Mouse (Mus musculus) neural tube, embryonic 13.5 days (tissue): Measurements from ENCODE around the gene Olfr545. TPM values are rescaled to one million over a fixed set of nuclear protein-coding genes. Genes with fewer than 3 reads are reported as not detected.

Experiments used
- ATAC-seq: fragments of 200-750 bp; cut with Nextera tagmentation; 2 replicates; pipeline ENCODE4 v1.8.0; 2017; ENCODE audit warnings: low read depth, mild to moderate bottlenecking, moderate TSS enrichment, moderate library complexity
- H3K27ac ChIP-seq: fragments of 300-500 bp; sonication (generic); replicated peaks from 2 replicates; pipeline ENCODE4 v1.5.1; 2015; ENCODE audit warnings: moderate library complexity, mild to moderate bottlenecking, inconsistent platforms
- H3K27me3 ChIP-seq: fragments of 300-500 bp; sonication (generic); 2 replicates; pipeline ENCODE4 v1.6.1; 2015; ENCODE audit warnings: mild to moderate bottlenecking, inconsistent platforms
- H3K36me3 ChIP-seq: fragments of 300-500 bp; sonication (generic); 2 replicates; pipeline ENCODE4 v1.6.1; 2015; ENCODE audit warnings: mild to moderate bottlenecking, inconsistent platforms
- H3K4me1 ChIP-seq: fragments of 300-500 bp; sonication (generic); replicated peaks from 2 replicates; pipeline ENCODE4 v1.6.1; 2015; ENCODE audit warnings: inconsistent platforms
- H3K4me2 ChIP-seq: fragments of 300-500 bp; sonication (generic); 2 replicates; pipeline ENCODE4 v1.6.1; 2015; ENCODE audit warnings: inconsistent platforms, mild to moderate bottlenecking, moderate library complexity
- H3K4me3 ChIP-seq: fragments of 300-500 bp; sonication (generic); 2 replicates; pipeline ENCODE4 v1.5.1; 2015; ENCODE audit warnings: mild to moderate bottlenecking, inconsistent platforms
- H3K9ac ChIP-seq: fragments of 300-500 bp; sonication (generic); 2 replicates; pipeline ENCODE4 v1.6.1; 2015; ENCODE audit warnings: moderate library complexity, mild to moderate bottlenecking, inconsistent platforms
- H3K9me3 ChIP-seq: fragments of 300-500 bp; sonication (generic); 2 replicates; pipeline ENCODE4 v1.6.1; 2016; ENCODE audit warnings: inconsistent platforms
- WGBS: fragments of 180-500 bp; shearing (Covaris S2); methylation state at CpG from one replicate; pipeline ENCODE4 v1.1.7; 2015; 5-methylcytosine and 5-hydroxymethylcytosine counted together
- polyA plus RNA-seq: library from polyadenylated mRNA; unstranded; fragments of >200 nt; fragmentation: Nextera tagmentation; extraction: Ambion mirVana; gene quantifications from 2 replicates; pipeline ENCODE4 v1.2.1, GENCODE M21; 2015

Olfr545 gene
- polyA plus RNA-seq = 0.38 TPM in 1 of 2 replicates, not detected in the other

DNA sequence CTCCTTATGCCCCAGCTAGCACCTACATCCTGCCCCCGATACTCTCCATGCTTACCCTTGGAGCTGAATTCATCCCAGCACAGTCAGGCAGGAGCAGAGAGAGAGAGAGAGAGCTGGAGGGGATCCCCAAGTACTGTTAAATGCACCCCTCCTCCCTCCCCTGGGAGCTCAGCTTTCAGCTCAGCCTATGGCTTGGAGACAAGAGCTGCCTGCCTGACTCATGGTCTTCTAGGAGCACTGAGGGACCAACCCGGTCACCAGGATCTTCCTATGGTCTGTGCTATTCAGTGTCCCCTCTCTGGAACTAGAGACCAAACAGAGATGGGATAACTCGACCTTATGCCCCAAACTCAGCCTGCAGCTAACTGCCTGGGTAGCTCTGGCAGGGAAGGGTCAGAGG lies at the start of gene Olfr545:
Gene Olfr545, minus strand, starts transcription at position 101 of the 400 bp plus-strand sequence.
- no peaks in the 10 kb centered on the region for H3K36me3 ChIP-seq
- no peaks in the 10 kb centered on the region for H3K9me3 ChIP-seq
- H3K4me1 ChIP-seq = no peaks in the 10 kb centered on the region
- WGBS = 71% methylated on average over 3 of the region's 3 CpGs
- H3K4me3 ChIP-seq = no peak within 1 kb of the TSS
- H3K4me2 ChIP-seq = no peak within 1 kb of the TSS
- H3K27ac ChIP-seq = no peak within 1 kb of the TSS
- no peaks in the 10 kb centered on the region for H3K27me3 ChIP-seq
- no peak for ATAC-seq
- H3K9ac ChIP-seq = no peak within 1 kb of the TSS

DNA sequence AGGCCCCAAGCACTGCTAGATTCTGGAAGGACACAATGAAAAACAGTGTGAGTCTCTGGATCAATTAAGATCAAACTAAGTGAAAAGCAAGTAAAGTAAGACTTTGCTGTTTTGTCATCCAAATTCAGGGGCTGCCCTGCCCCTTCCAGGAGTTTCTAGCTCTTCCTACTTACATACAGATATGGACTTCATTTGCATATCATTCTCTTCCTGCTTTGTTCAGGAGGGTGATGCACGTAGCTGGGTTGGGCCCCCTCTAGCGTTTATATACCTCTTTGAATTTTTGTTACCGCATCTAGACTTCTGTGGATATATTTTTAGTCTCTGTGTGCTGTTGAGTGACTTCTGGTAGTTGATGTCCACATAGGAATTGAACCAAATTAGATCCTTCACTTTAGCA lies 41.9 kb upstream of the Olfr545 start:
- Histone ChIP-seq H3K4me2 (no peak overlapping the region), H3K27me3 (no peaks in the 10 kb centered on the region), H3K36me3 (no peaks in the 10 kb centered on the region), H3K9me3 (no peaks in the 10 kb centered on the region), H3K27ac (no peak overlapping the region), H3K4me1 (no peaks in the 10 kb centered on the region), H3K4me3 (no peak overlapping the region), H3K9ac (no peak overlapping the region)
- WGBS = 64% methylated on average over 3 of the region's 3 CpGs
- ATAC-seq = no peak

DNA sequence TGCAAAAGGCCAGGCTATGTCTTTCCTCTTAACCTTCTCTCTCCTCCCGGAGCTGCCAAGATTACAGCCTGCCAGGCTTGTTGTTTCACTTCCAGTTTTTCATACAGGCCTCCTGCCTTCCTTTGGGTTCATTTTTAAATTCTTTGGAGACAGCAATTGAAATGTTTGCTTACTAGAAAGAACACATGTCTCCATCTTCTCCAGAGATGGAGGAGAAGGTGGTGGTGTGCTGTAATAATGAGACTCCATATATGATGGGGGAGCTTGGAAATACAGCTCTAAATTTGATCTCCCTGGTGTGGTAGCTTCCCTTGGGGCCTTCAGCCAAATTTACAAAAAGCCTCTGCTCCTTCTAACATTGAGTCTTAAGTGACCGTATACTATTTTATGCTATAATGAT lies 41.2 kb upstream of the Olfr545 start, which contains the start of gene Olfr548-ps1:
Gene Olfr548-ps1, plus strand, starts transcription at position 301 of the 400 bp plus-strand sequence.
- H3K9ac ChIP-seq = no peak within 1 kb of the TSS
- 86% methylated on average over 2 of the region's 2 CpGs for WGBS
- H3K4me1 ChIP-seq = no peaks in the 10 kb centered on the region
- H3K4me2 ChIP-seq = no peak within 1 kb of the TSS
- H3K4me3 ChIP-seq = no peak within 1 kb of the TSS
- no peaks in the 10 kb centered on the region for H3K27me3 ChIP-seq
- no peaks in the 10 kb centered on the region for H3K36me3 ChIP-seq
- no peak for ATAC-seq
- H3K9me3 ChIP-seq = no peaks in the 10 kb centered on the region
- no peak within 1 kb of the TSS for H3K27ac ChIP-seq

DNA sequence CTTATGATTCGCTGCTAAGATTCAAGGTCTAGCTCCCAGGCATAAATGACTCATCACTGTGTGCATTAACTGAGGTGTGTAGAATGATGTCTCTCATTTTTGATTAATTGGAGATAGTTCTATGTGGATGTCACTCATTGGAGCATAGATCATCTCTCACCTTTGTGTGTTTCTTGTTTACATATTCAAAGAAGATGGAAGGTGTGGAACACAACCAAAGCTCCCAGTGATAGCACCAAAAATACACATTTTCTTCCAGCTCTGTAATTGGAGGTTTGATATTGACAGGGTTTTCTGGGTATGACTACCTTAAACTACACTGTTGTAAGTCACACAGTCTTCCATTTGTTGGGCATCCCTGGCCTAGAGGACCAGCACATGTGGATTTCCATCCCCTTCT lies 35.1 kb upstream of the Olfr545 start, which contains the start of gene Olfr547:
Gene Olfr547, plus strand, starts transcription at position 301 of the 400 bp plus-strand sequence.
- ATAC-seq = no peak
- Histone ChIP-seq H3K27me3 (no peaks in the 10 kb centered on the region), H3K9me3 (no peaks in the 10 kb centered on the region), H3K27ac (no peak within 1 kb of the TSS), H3K4me2 (no peak within 1 kb of the TSS), H3K9ac (no peak within 1 kb of the TSS), H3K4me1 (no peaks in the 10 kb centered on the region), H3K4me3 (no peak within 1 kb of the TSS), H3K36me3 (no peaks in the 10 kb centered on the region)
- WGBS = 81% methylated on average over 1 of the region's 1 CpGs

DNA sequence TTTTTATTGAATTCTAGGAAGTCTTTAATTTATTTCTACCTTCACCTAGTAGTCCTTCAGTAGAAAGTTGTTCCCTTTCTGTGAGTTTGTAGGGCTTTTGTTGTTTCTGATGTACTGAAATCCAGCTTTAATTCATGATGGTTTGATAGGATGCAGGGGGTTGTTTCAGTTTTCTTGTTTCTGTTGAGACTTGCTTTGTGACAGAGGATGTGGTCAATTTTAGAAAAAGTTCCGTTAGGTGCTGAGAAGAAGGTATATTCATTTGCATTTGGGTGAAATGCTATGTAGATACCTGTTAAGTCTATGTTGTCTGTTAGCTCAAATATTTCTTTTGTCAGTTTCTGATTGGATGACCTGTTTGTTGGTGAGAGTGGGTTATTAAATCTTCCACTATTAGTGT lies 29.7 kb upstream of the Olfr545 start:
- Histone ChIP-seq H3K27me3 (no peaks in the 10 kb centered on the region), H3K4me3 (no peak overlapping the region), H3K4me2 (no peak overlapping the region), H3K9me3 (no peaks in the 10 kb centered on the region), H3K27ac (no peak overlapping the region), H3K36me3 (no peaks in the 10 kb centered on the region), H3K4me1 (no peaks in the 10 kb centered on the region), H3K9ac (no peak overlapping the region)
- ATAC-seq = no peak
- WGBS = 80% methylated on average over 1 of the region's 1 CpGs

DNA sequence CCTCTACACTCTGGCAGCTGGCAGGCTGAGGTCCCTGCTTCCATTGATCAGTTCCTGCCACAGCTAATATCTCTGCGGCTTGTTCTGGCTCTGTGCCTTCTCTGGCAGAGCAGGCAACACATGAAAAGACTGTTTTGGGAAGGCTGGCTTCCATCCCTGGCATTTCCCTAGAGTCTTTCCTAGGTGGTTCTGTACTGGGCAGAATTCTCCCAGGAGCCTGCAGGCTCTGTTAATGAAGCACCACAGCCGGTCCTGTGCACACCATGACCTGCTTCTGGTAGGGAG lies 17.6 kb upstream of the Olfr545 start:
- Histone ChIP-seq H3K36me3 (no peaks in the 10 kb centered on the region), H3K4me3 (no peak overlapping the region), H3K27ac (no peak overlapping the region), H3K4me1 (0 out of 2 replicates have a peak, but pooled peaks cover 14% of the 10 kb centered on the region), H3K27me3 (peaks cover 14% of the 10 kb centered on the region), H3K9me3 (no peaks in the 10 kb centered on the region), H3K9ac (no peak overlapping the region), H3K4me2 (no peak overlapping the region)
- 78% methylated on average over 2 of the region's 2 CpGs for WGBS
- ATAC-seq = no peak

DNA sequence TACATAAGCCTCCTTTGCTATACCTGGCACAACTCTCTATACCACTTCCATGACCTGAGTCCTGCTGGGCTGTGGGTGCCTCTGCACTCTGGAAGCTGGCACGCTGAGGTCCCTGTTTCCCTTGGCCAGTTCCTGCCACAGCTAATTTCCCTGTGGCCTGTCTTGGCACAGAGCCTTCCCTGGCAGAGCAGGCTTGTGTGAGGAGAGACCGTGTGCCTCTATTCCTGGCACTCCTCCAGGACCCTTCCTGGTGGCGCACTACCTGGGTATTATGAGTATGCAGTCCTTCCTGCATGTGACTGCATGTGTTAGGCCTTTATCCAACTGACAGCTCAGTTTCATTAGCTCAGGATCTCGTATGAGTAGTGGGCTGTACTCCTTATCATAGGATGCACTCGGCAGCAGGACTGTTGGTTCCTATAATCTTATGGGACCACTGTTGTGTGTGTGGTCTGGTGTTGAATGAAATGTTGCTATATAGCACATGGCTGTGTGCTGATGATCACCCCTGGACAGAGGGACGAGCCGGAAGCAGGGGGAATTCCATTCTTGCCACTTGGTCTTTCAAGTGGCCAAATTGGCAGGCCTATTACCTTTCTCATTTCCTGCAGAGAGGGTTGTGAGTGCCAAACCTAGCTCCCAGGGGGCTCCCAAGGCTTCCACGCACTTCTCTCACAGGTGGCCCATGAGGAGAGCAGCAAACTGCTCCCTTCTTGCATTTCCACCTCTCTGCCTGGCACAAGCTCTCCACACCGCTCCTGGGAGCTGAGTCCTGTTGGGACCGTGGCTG lies 17.1 kb upstream of the Olfr545 start:
- Histone ChIP-seq H3K27ac (no peak overlapping the region), H3K36me3 (no peaks in the 10 kb centered on the region), H3K27me3 (peaks cover 14% of the 10 kb centered on the region), H3K4me1 (0 out of 2 replicates have a peak, but pooled peaks cover 14% of the 10 kb centered on the region), H3K9ac (no peak overlapping the region), H3K4me3 (no peak overlapping the region), H3K9me3 (no peaks in the 10 kb centered on the region), H3K4me2 (no peak overlapping the region)
- ATAC-seq = no peak
- 73% methylated on average over 10 of the region's 10 CpGs for WGBS

DNA sequence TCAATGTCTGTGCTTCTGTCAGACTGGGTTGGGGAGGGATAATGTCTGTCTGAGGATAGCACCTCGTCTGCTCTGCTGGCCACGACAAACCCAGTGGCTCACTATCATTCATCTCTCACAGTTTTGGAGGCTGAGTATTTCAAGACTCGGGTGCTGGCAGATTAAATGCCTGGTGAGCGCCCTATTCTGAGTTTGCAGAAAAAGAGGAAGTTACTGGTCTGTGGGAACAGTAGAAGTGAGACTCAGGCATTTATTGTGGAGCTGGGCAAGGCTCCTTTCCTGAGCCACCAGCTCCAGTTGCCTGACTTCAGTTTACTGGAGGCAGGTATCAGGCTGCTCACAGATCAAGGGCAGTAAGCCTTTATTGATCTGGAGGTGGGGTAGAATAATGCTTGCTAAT lies 14.8 kb upstream of the Olfr545 start:
- H3K9ac ChIP-seq = no peak overlapping the region
- 84% methylated on average over 4 of the region's 4 CpGs for WGBS
- peaks cover 14% of the 10 kb centered on the region for H3K27me3 ChIP-seq
- no peaks in the 10 kb centered on the region for H3K36me3 ChIP-seq
- H3K9me3 ChIP-seq = no peaks in the 10 kb centered on the region
- H3K4me2 ChIP-seq = no peak overlapping the region
- ATAC-seq = no peak
- H3K4me1 ChIP-seq = 0 out of 2 replicates have a peak, but pooled peaks cover 14% of the 10 kb centered on the region
- H3K27ac ChIP-seq = no peak overlapping the region
- H3K4me3 ChIP-seq = no peak overlapping the region

DNA sequence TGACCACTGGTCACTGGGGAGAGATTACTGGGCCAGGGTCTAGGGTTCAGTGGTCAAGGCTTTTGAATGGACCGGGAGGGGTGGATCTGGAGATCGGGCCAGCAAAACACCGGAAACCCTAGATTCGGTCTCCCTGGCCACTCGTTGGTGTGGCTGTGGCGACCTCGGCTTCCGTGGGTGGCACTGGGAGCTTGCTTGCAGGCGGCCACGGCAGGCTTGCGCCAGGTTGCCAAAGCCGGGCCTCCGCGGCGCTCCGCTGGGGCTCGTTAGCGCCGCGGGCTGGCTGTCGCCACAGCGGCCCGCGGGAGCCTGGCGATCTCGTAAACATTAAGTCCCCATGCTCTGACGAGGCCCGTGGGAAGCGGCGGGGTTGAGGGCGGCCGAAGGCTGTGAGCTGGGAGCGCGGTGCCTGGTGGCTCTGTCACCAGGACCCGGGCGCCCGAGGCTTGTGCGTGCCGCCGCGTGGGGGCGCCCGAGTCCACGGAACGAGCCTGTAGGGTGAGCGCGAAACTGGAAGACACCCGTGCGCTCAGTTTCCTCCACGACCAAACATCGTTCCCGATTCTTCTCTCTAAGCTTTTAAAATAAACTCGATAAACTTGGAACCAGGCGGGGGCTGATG lies 13.6 kb upstream of the Olfr545 start:
- no peaks in the 10 kb centered on the region for H3K36me3 ChIP-seq
- H3K27me3 ChIP-seq = peaks cover 14% of the 10 kb centered on the region
- H3K9me3 ChIP-seq = no peaks in the 10 kb centered on the region
- peak overlapping the region; percentile 82 for H3K4me2 ChIP-seq
- 0 out of 2 replicates have a peak, but pooled peaks cover 14% of the 10 kb centered on the region for H3K4me1 ChIP-seq
- peak; percentile 98 for ATAC-seq
- peak overlapping the region; percentile 81 for H3K9ac ChIP-seq
- peak overlapping the region; percentile 53 for H3K4me3 ChIP-seq
- H3K27ac ChIP-seq = no peak overlapping the region
- under 1% methylated on average over 54 of the region's 54 CpGs for WGBS

DNA sequence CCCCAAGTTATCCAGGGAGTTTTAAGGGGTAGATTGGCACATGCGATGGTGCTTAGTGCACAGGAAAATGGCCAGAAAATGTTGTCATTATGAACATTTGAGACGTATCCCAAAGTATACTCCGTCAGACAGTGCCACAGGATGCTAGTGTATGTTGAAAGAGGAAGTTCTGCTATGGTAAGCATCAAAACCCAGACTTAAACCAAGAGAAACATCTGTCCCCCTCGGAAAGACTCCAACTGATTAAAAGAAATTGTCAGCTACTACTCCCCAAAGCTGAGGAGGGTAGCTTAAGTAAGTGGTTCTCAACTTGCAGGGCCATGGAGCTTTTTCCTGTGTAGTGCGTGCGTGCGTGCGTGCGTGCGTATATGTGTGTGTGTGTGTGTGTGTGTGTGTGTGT lies 12.6 kb upstream of the Olfr545 start:
- Histone ChIP-seq H3K27ac (no peak overlapping the region), H3K4me2 (no peak overlapping the region), H3K4me1 (0 out of 2 replicates have a peak, but pooled peaks cover 14% of the 10 kb centered on the region), H3K9me3 (no peaks in the 10 kb centered on the region), H3K27me3 (peaks cover 14% of the 10 kb centered on the region), H3K9ac (no peak overlapping the region), H3K36me3 (no peaks in the 10 kb centered on the region), H3K4me3 (no peak overlapping the region)
- 89% methylated on average over 10 of the region's 10 CpGs for WGBS
- ATAC-seq = no peak

DNA sequence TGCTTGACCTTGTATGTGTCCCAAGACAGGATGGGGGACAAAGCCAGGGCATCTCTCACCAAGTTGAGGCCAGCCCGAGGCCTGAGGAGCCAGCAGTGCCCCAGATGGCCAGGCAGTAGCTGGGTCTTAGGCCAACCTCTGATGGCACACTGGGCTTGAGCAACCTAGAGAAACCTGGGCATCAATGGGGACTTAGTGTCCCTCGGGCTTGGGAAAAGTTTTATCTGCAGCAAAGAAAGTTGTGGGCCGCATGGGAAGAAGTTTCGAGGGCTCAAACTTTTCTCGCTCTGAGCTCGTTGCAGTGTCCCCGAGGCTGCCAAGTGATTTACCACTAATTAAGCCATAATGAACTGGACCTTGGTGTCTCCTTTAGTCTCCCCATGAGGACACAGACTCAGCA lies 10.4 kb upstream of the Olfr545 start:
- H3K27me3 ChIP-seq = peaks cover 11% of the 10 kb centered on the region
- no peak for ATAC-seq
- H3K9me3 ChIP-seq = no peaks in the 10 kb centered on the region
- no peaks in the 10 kb centered on the region for H3K36me3 ChIP-seq
- 0 out of 2 replicates have a peak, but pooled peaks cover 11% of the 10 kb centered on the region for H3K4me1 ChIP-seq
- WGBS = 63% methylated on average over 7 of the region's 7 CpGs
- H3K4me2 ChIP-seq = no peak overlapping the region
- no peak overlapping the region for H3K9ac ChIP-seq
- no peak overlapping the region for H3K27ac ChIP-seq
- H3K4me3 ChIP-seq = no peak overlapping the region

DNA sequence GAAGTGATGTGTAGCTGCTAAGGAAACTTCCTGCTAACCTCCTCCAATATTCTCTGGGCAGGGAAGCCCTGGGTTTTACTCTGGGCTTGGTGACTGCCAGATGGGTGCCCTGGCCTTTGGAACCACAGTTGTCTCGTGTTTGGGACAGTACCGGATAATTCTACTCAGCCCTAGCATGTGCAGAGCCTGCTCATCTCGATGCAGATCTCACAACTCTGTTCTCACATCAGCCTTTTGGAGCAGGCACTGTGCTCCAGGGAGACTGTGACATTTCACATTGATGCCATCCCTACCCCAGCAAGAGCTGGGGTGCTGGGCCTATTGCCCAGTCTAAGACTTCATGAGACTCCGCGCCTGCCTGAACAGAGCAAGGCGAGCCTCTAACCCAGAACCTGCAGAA lies 9.3 kb upstream of the Olfr545 start:
- Histone ChIP-seq H3K4me3 (no peak overlapping the region), H3K27me3 (peaks cover under 1% of the 10 kb centered on the region; the same call in 1 of the 2 replicates), H3K9me3 (no peaks in the 10 kb centered on the region), H3K27ac (no peak overlapping the region), H3K4me2 (no peak overlapping the region), H3K4me1 (0 out of 2 replicates have a peak, but pooled peaks cover 10% of the 10 kb centered on the region), H3K36me3 (no peaks in the 10 kb centered on the region), H3K9ac (no peak overlapping the region)
- 91% methylated on average over 6 of the region's 6 CpGs for WGBS
- no peak for ATAC-seq
